Mouse (Mus musculus) intestine, embryonic 14.5 days (tissue): ENCODE data around the gene Gm17018. TPM values are rescaled to one million over a fixed set of nuclear protein-coding genes. Genes with fewer than 3 reads are reported as not detected.

ENCODE experiments used
- ATAC-seq: fragments of 200-750 bp; cut with Nextera tagmentation; replicated peaks from 2 replicates; pipeline ENCODE4 v1.8.0; 2017; ENCODE audit warnings: low read depth, moderate number of reproducible peaks, moderate TSS enrichment, moderate library complexity; ENCODE audit not compliant: low FRiP score, low TSS enrichment
- DNase-seq: peaks from one replicate; pipeline ENCODE4 v3.0.0-alpha.2; 2018; ENCODE audit warnings: low spot score
- H3K27ac ChIP-seq: fragments of 300-500 bp; sonication (generic); 2 replicates; pipeline ENCODE4 v1.5.1; 2014; ENCODE audit warnings: low read depth, mild to moderate bottlenecking, control low read depth
- H3K27me3 ChIP-seq: fragments of 300-500 bp; sonication (generic); replicated peaks from 2 replicates; pipeline ENCODE4 v1.6.1; 2014; ENCODE audit warnings: low read length, control low read depth; ENCODE audit not compliant: control insufficient read depth, insufficient read depth
- H3K36me3 ChIP-seq: fragments of 300-500 bp; sonication (generic); 2 replicates; pipeline ENCODE4 v1.6.1; 2014; ENCODE audit warnings: low read length, control low read depth; ENCODE audit not compliant: control insufficient read depth, insufficient read depth
- H3K4me1 ChIP-seq: fragments of 300-500 bp; sonication (generic); replicated peaks from 2 replicates; pipeline ENCODE4 v1.6.1; 2014; ENCODE audit warnings: low read length, control low read depth, mixed read lengths; ENCODE audit not compliant: control insufficient read depth, insufficient read depth
- H3K4me2 ChIP-seq: fragments of 300-500 bp; sonication (generic); 2 replicates; pipeline ENCODE4 v1.6.1; 2014; ENCODE audit warnings: low read length
- H3K4me3 ChIP-seq: fragments of 300-500 bp; sonication (generic); 2 replicates; pipeline ENCODE4 v1.5.1; 2014; ENCODE audit warnings: low read depth, low read length, control low read depth, mixed read lengths
- H3K9ac ChIP-seq: fragments of 300-500 bp; sonication (generic); 2 replicates; pipeline ENCODE4 v1.6.1; 2014; ENCODE audit warnings: mild to moderate bottlenecking, low read length
- H3K9me3 ChIP-seq: fragments of 300-500 bp; sonication (generic); 2 replicates; pipeline ENCODE4 v1.6.1; 2016; ENCODE audit warnings: low read length, control low read depth; ENCODE audit not compliant: control insufficient read depth
- WGBS: fragments of 180-500 bp; shearing (Covaris S2); extraction: QIAGEN DNeasy Blood & Tissue Kit; methylation state at CpG from one replicate; pipeline ENCODE4 v1.1.7; 2014; 5-methylcytosine and 5-hydroxymethylcytosine counted together
- polyA plus RNA-seq: library from polyadenylated mRNA; unstranded; fragments of >200 nt; fragmentation: Nextera tagmentation; extraction: Ambion mirVana; gene quantifications from 2 replicates; pipeline ENCODE4 v1.2.1, GENCODE M21; 2014

The Gm17018 gene
- polyA plus RNA-seq, 1 experiment from 2014 or later: 44.0 TPM

DNA sequence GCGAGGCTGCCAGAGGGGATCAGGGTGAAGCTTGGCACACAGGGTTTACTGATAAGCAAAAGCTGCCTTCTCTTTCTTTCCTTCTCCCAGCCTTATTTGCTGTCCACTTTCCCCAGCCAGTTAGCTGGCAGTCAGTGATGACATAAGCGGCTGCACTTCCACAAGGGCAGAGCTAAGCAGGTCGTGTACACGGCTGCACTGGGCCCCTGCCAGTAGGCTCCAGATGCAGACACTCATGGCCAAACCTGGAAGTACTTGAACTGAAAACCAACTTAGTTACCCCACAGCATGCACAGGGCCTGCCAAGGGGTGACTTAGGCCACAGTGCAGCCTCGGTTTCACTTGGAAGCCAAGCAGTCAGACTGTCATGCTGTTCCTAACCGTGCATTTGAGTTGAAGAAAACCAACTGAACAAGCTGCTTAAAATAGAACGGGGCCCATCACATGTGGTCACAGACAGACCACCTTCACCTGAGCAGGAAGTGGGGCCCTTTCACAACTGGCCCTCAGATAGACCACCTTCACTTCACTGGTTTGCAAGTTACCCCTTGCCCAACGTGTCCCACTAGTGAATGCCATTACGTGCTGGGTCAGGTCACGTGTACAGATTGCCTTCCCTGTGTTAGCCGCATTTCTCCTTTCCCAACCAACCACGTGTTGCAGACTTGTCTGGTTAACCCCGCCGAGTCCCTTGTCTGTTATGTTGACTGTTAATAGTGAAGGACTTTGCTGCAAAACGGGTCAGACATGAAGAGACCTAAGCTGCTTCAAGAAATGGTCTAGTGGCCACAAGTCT lies 30.0 kb upstream of the Gm17018 start:
- Histone ChIP-seq H3K27me3 (no peaks in the 10 kb centered on the region), H3K4me1 (0 out of 2 replicates have a peak, but pooled peaks cover 4% of the 10 kb centered on the region), H3K9ac (no peak overlapping the region), H3K36me3 (peaks cover 37% of the 10 kb centered on the region), H3K4me3 (no peak overlapping the region), H3K4me2 (no peak overlapping the region), H3K27ac (no peak overlapping the region), H3K9me3 (no peaks in the 10 kb centered on the region)
- ATAC-seq: no peak
- WGBS: 73% methylated on average over 15 of the region's 15 CpGs
- no peak for DNase-seq

DNA sequence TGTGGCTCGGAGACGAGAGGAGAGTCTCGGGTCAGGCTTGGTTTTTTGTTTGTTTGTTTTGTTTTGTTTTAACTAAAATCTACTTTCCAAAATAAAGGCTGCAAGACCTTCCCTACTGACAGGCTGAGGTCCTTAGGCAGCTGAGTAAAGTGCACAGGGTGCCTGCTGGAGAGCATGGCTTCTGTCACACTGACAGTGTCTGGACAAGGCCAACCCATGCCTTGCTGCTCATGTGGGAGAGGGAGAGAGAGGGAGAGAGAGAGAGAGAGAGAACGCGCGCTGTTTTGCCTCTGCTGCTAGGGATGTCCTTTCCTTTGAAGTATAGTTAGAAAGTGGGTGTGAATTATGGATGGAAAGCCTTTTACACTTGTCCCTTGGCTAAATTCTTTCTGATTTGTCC lies 28.9 kb upstream of the Gm17018 start:
- Histone ChIP-seq H3K4me1 (0 out of 2 replicates have a peak, but pooled peaks cover 4% of the 10 kb centered on the region), H3K27me3 (no peaks in the 10 kb centered on the region), H3K4me3 (no peak overlapping the region), H3K9ac (no peak overlapping the region), H3K36me3 (peaks cover 37% of the 10 kb centered on the region), H3K27ac (no peak overlapping the region), H3K4me2 (no peak overlapping the region), H3K9me3 (no peaks in the 10 kb centered on the region)
- ATAC-seq (no peak), DNase-seq (no peak)
- WGBS: 38% methylated on average over 6 of the region's 6 CpGs

- DNase-seq (no peak), ATAC-seq (no peak)
- Histone ChIP-seq H3K4me2 (no peak overlapping the region), H3K27me3 (no peaks in the 10 kb centered on the region), H3K4me1 (0 out of 2 replicates have a peak, but pooled peaks cover 4% of the 10 kb centered on the region), H3K9me3 (no peaks in the 10 kb centered on the region), H3K9ac (no peak overlapping the region), H3K36me3 (peaks cover 19% of the 10 kb centered on the region), H3K4me3 (no peak overlapping the region), H3K27ac (no peak overlapping the region)
- WGBS: 72% methylated on average over 7 of the region's 7 CpGs
These were observed 26.8 kb upstream of the Gm17018 start for GRCm38 (mm10) chr19:45533617-45534016.

DNA sequence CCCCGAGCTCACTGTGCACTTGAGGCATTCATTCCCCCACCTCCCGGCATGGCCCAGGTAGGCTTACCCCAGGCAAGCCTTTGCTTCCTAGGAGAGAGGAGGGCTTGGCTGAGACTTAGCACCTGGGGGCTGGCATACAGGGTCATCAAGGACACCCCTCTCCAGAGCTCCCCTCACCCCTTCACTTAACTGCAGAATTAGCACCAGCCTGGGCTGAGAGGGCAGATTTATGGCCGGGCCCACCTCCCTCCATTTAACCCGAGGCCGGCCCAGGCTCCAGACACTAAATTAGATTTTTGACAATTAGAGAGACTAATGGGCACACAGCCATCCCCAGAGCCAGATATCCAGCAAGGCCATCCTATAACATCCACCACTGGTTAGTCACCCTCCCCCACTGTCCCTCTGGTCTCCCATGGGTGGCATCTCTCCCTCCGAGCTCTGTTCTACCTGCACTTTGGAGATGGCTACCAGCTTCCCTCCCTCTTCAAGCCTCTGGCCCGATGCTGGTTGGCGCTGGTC lies 25.1 kb upstream of the Gm17018 start:
- Histone ChIP-seq H3K9me3 (no peaks in the 10 kb centered on the region), H3K36me3 (0 out of 2 replicates have a peak, but pooled peaks cover 3% of the 10 kb centered on the region), H3K27me3 (peaks cover 1% of the 10 kb centered on the region; the same call in 1 of the 2 replicates), H3K4me2 (no peak overlapping the region), H3K9ac (no peak overlapping the region), H3K27ac (no peak overlapping the region), H3K4me1 (0 out of 2 replicates have a peak, but pooled peaks cover 4% of the 10 kb centered on the region), H3K4me3 (no peak overlapping the region)
- WGBS: 46% methylated on average over 8 of the region's 8 CpGs
- no peak for DNase-seq
- ATAC-seq: no peak

DNA sequence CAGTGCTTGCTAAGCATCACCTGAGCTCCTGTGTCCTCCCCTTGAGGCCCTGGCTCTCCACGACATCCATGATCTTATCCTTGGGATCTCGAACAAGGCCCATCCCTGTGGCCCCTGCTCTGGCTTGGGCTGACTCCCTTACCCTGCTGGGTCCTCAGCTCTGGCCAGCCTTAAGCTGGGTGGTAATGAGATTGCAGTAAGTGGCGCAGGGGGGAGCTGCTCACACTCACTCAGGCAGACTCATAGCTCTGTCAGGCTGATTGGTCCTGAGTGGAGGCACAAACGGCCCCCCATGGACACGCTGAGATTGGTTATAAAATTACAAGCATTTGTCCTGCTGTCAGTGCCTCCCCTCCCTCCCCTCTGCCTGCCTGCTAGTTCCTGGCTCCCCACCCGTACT lies 24.5 kb upstream of the Gm17018 start:
- no peaks in the 10 kb centered on the region for H3K9me3 ChIP-seq
- WGBS: 38% methylated on average over 6 of the region's 6 CpGs
- H3K36me3 ChIP-seq: no peaks in the 10 kb centered on the region
- no peak for DNase-seq
- H3K27me3 ChIP-seq: peaks cover 8% of the 10 kb centered on the region; the same call in 1 of the 2 replicates
- no peak overlapping the region for H3K27ac ChIP-seq
- no peak overlapping the region for H3K4me3 ChIP-seq
- H3K9ac ChIP-seq: no peak overlapping the region
- 0 out of 2 replicates have a peak, but pooled peaks cover 4% of the 10 kb centered on the region for H3K4me1 ChIP-seq
- H3K4me2 ChIP-seq: no peak overlapping the region
- no peak for ATAC-seq

GRCm38 (mm10) chr19:45537505-45537904 lies 22.9 kb upstream of the Gm17018 start:
- no peak for ATAC-seq
- Histone ChIP-seq H3K4me3 (no peak overlapping the region), H3K27ac (no peak overlapping the region), H3K27me3 (peaks cover 22% of the 10 kb centered on the region), H3K9me3 (no peaks in the 10 kb centered on the region), H3K36me3 (no peaks in the 10 kb centered on the region), H3K4me1 (0 out of 2 replicates have a peak, but pooled peaks cover 4% of the 10 kb centered on the region), H3K9ac (no peak overlapping the region), H3K4me2 (no peak overlapping the region)
- DNase-seq: no peak
- WGBS: 70% methylated on average over 1 of the region's 1 CpGs

- Histone ChIP-seq H3K27me3 (peaks cover 39% of the 10 kb centered on the region), H3K9me3 (no peaks in the 10 kb centered on the region), H3K4me1 (peaks cover 9% of the 10 kb centered on the region; the same call in 1 of the 2 replicates), H3K9ac (no peak overlapping the region), H3K4me2 (peak overlapping the region; percentile 54), H3K36me3 (no peaks in the 10 kb centered on the region), H3K4me3 (peak overlapping the region; percentile 34), H3K27ac (no peak overlapping the region)
- ATAC-seq (no peak), DNase-seq (no peak)
- WGBS: 34% methylated on average over 8 of the region's 8 CpGs
These were observed 19.6 kb upstream of the Gm17018 start for GRCm38 (mm10) chr19:45540657-45541408.

DNA sequence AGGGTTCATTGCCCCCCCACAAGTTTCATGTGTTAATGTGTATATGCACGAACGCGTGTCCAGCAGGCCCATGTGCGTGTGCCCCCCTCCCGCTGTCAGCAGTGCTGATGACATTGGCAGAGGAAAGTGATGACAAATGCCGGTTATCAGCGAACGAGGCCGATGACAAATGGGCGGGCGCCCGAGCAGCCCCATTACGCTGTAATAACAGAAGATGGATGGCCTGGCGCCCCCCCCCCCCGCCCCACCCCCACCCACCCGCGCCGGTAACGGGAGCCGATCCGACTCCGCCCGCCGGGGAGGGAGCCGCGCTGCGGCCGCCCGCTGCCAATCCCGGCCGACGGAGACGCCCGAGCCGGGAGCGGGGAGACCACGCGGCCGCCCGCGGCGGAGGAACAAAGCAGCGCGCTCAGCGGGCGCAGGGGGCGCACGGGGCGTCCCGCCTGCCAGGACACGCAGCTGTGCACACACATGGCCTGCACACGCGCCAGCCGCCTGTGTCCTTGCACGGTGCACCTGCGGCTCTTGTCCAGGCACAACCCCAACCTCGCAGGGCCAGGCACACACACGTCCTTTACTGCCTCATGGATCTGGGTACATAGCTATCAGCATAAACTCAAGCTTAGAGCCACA lies 18.9 kb upstream of the Gm17018 start:
- DNase-seq (peak; percentile 75), ATAC-seq (no peak; the same call in 1 of the 2 replicates)
- Histone ChIP-seq H3K36me3 (no peaks in the 10 kb centered on the region), H3K9ac (0 out of 2 replicates have a peak overlapping the region, but pooled peaks have one; percentile 3), H3K4me1 (peaks cover 9% of the 10 kb centered on the region; the same call in 1 of the 2 replicates), H3K27me3 (peaks cover 43% of the 10 kb centered on the region), H3K4me2 (peak overlapping the region; percentile 54), H3K9me3 (no peaks in the 10 kb centered on the region), H3K27ac (no peak overlapping the region), H3K4me3 (peak overlapping the region; percentile 34)
- under 1% methylated on average over 47 of the region's 58 CpGs for WGBS
